Mouse (Mus musculus): ENCODE measurements around the gene Dscam.

The Dscam gene

DNA sequence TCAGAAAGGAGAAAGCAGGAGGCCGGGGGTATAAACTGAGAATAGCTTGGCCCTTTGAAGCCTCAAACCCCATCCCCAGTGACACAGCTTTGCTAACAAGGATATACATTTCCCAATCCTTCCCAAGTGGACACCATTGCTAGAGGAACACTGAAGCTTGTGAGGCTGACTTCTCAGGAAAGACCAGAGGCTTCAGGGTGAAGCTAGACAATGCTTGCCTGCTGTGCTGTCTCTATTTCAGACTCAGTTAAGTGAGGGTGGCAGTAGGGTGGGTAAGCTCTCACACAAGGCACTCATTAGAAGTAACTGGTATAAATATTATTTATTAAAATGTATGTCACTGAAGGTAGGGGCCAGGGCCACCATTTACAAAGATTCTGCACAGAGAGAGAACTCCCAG is 502.1 kb downstream of the Dscam start:
- in situ Hi-C loops (cut with MboI, MseI) = no loop called here

DNA sequence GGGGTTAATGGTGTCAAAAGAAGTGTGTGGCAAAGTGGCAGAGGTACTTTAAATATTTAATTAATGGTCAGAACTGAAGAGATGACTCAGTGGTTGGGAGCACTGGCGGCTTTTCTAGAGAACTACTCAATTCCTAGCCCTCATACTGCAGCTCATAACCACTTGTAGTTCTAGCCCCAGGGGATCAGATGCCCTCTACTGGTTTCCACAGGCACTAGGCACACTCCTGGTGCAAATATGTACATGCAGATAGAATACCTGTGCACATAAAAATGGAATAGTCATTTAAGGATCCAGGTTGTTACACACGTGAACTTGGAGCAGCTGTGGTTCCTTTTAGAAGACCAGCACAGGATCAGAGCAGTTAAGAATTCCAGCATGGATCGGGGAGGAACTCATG is 509.5 kb downstream of the Dscam start:
- in situ Hi-C loops (cut with MboI, MseI) = no loop called here

DNA sequence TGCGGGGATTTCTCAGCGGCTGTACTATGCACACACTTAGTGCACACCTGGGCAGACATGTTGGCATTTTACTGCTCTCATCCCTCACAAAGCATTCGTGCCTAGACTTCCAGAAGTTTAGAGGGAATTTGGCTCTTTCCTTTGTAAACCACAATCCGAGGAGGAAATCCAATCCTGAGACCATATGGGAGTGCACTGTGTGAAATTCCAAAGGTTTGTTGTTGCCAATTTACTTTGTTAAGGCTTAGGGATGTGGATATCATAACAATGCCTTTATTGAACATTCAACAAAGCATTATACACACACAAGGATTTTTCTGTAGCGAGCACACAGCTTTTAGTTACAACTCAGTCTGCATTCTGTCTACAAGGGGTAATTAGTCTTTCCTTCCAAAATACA is 511.3 kb downstream of the Dscam start:
- in situ Hi-C loops (cut with MboI, MseI) = no loop called here

DNA sequence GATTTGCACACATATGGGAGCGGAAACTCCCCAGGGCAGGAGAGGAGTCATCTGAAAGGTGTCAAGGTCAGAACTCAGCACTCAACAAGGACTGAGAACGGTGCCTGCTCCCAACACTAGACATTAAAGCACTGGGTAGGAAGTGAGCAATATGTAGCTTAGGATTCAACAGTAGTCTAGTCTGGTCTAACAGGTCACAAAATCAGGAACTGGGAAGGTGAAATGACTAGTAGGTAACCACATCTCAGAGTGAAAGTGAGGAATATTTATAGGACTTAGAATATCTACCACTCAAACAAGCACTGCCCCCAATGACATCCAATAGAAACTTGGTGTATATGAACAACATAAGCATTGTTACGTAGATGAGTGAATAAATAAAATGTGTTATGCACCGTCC is 515.0 kb downstream of the Dscam start:
- in situ Hi-C loops (cut with MboI, MseI) = no loop called here

DNA sequence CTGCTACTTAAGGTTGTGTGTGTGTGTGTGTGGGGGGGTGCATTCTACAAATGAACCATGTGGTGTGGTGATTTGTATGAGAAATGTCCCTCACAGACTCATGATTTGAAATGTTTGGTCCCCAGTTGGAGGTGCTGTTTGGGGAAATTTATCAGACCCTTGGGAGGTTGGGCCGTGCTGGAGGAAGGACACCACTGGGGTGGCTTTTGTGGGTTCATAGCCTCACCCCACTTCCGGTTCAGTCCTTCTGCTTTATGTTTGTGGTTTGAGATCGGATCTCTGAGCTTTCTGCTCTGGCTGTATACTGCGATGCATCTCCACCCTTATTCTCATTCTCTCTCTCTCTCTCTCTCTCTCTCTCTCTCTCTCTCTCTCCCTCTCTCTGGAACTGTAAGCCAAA is 516.5 kb downstream of the Dscam start:
- in situ Hi-C loops (cut with MboI, MseI) = no loop called here

DNA sequence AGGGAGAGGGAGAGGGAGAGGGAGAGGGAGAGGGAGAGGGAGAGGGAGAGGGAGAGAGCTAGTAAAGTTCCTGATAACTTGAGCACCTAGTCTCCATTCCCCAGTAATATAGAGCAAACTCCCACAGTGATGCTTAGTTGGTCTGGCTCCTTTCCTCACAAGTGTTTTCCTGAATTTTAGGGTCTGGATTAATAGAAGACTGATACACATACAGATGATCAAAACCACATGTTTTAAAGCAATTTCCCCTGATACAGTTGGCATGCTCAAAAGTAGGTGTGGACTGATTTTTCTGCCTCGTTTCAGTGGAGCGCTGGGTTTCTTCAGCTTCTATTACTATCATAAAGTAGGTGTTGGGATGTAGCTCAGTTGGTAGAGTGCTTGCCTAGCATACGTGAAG is 519.1 kb downstream of the Dscam start:
- in situ Hi-C loops (cut with MboI, MseI) = no loop called here

DNA sequence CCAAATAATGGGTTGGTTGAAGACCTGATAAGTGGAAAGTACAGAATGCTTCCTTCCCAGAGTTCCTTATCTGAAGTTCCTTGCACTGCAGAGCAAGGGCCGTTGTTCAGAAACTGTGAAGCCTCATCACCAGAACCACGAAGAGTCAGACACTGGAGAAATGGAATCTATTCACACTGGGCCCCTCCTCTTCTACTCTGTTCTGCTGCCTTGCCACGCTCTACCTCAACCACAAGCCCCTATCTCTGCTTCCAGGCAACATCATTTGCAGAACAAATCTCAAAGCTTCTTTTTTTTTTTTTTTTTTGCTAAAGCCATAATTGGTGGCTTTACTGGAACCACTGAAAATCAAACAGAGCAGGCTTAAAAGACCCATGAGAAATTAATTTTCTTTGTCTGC is 530.5 kb downstream of the Dscam start:
- in situ Hi-C loops (cut with MboI, MseI) = no loop called here

DNA sequence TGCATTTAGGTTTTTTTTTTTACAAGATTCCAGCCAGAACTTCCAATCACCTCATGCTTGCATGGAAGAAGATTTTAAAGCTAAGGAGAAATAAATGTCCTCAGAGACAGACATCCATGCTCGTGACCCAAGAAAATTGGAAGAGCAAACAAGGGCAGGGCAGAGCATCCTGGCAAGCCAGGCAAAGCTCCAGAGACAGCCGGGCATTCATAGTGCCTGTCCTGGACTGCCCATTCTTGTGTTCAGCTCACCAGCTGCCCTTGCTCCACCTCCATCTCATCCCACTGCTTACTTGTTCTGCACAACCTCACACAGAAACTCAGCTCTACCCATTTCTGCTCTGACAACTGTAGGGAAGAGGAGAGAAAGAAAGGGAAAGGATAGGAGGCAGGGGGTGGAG is 534.6 kb downstream of the Dscam start:
- in situ Hi-C loops (cut with MboI, MseI) = no loop called here

DNA sequence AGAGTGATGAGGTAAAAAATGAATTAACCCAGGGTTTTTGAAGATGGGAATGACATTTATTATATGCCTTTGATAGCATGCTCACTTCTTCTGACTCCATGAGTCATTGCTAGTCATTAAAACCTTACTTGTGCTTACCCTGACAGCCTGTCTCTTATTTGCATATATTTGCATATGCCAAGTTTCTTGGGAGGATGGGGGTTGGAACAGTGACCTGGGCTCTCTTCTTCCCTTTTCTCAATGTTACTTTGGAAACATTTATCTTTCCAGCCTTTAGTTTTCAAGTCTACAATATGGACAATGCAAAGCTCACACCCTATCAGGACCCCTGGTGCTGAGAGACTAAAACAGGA is 535.8 kb downstream of the Dscam start:
- in situ Hi-C loops (cut with MboI, MseI) = no loop called here

DNA sequence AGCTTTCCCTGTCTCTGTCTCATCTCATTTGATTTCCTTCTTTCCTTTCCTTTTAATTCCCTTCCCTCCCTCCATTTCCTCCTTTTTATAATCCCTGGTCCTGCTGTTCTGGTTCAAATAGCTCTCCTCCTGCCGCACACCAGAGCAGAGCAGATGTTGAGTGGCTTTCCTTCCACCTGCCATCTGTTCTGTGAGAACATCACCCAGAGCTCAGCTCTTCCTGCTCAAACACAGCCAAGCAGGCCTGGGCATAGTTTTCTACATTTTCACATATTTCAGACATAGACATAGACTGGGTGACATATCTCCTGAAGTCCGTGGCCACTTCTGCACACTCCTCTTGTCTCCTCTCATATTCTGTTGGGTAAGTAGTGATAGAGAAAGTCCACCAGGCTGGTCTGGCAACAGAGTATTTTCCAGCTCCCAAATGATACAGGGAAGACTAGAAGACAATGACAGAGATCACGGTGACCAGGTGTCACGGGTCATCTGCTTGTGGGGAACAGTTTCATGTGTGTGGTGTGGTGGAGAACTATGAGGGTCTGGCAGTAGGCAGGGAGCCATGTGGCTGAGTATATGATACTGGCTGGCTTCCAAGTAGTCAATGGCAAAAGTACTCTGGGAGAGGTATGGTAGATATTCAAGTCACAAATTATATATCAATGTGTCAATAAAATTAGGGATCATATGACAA is 536.3 kb downstream of the Dscam start:
- in situ Hi-C loops (cut with MboI, MseI) = no loop called here

DNA sequence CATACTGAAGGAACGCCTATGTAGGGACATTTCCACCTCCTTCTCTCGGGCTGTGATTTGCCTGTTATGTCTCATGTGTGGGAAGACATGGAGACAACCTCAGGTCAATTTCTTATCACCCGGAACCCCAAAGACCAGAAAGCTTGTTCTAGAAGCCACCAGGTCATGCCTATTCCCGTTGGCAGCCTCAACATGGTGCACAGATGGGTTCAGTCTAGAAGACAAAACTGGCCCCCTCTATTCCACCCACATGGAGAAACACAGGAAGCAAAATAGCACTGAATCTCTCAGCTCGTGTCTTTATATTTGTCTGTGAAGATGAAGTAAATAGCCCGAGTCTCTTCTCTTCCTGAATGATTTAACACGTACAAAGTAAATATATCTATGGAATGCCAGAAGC is 540.3 kb downstream of the Dscam start:
- in situ Hi-C loops (cut with MboI, MseI) = no loop called here

DNA sequence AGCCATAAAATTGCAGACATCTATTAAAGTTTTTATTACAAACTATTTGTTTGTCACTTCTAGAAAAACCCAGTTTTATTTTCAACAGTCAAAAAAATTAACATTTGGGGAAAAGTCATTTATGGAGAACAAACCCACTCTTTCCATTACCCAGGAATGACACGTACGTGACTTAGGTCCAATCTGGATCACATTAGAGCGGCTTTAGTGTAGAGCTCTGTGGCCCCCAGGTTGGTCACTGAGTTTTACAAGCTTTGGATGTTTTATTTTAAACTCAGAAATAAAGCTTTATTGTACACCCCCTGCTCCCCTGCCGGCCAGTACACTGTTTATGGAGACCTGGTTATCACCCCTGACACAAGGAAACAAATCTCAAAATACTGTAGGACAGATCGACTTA is 540.9 kb downstream of the Dscam start:
- in situ Hi-C loops (cut with MboI, MseI) = no loop called here

DNA sequence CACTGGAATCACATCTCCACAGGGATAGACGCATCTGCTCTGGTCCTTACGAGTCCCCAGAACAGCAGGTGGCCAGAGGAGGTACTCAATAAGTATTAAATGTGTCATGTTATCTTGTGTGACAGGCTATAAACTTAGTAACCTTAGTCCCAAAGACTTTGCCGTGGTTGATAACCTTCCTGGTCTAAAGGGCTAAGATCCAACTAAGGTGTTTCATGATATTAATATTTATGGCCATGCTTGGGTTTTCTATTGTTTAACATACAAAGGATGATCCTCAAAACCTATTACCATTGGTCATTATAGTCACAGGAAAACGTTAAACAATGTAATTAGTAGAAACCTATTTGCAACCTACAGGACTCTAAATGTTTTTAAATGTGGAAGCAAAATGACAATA is 545.1 kb downstream of the Dscam start:
- in situ Hi-C loops (cut with MboI, MseI) = no loop called here

DNA sequence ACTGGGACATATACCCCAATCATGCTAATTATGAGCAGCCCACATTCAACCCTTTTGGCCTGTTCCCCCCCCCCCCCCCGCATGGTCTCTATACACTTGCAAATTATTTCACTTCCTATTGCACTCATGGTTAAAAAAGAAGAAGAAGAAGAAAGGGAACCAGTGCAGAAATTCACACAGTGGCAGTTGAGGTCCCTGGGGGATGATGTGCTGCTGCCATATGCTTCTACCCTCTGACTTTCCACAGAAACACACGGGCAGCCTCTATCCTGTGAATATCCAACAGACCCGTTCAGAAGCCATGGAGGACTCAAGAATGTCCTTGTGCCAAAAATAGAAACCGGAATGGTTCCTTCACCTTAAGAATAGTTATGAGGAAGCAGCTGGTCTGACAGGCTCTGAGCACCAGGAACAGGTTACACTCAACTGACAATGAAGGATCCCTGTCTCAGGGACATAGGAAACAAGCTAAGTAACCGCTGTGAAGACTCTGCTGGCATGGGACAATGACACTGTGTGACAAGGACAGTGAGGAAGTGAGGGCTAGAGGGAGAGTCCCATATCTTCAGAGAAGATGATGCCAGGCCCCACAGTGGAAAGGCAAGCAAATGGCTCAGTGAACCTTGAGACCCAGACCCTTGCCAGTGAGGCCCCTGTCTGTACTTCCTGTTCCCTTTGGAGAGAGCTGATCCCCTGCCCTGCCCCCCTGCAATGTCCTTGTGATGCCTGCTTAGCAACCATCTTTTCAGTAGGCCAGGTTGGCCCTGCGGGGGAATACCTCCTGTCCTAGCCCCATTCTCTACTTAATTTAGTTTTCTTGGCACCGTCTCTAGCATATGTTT is 545.8 kb downstream of the Dscam start:
- in situ Hi-C loops (cut with MboI, MseI) = no loop called here

DNA sequence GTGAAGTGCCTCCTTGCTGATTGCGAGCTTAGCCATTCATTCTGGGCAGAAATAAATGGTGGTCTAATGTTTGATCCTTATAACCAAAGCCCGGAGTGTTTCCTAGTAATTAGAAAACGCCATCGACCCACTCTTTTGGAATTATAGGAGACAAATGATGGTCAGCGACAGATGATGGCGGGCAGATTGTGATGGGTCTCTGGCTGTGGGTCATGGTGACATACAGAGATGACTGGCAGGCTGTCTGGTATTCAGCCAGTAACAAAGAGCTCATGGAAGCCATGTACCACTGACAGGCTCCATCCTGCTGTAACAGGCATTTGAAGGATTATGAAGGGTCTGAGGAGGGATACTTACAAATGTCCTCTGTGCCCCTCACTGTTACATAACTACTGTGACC is 549.7 kb downstream of the Dscam start:
- in situ Hi-C loops (cut with MboI, MseI) = no loop called here

DNA sequence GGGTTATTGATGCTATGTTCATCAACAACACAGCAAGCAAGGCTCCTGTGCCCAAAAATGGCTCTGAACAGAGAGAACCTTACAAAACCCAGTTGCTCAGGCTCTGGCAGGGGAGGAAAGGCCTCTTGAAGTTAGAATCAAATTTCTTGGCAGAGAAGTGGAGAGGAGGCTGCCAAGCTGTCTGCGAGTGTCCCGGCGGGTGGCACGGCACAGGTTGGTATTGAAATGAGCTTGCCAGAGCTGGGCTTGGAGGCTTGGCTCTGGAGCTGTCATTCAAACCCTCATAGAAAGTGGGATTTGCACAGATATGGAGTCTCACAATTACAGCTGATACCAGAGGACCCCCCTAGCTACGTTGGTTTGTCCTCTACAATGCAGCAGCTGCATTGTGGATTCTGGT is 550.1 kb downstream of the Dscam start:
- in situ Hi-C loops (cut with MboI, MseI) = no loop called here

DNA sequence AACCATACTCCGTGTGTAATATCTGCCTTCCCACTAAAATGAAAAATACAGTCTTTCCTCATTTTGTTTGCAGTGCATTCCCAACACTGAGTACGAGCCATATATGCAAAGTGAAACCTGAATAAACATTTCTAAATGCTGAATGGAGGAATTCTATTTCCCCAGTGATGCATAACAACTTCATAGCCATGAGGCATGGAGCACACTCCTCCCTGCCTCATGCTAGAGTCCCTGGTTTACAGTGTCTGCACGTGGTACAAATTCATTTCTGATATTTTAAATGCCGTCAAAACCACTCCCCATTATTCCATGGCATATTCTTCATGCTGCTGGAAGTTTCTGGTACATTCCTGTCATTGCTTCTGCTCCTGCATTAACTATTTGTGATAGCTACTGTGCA is 552.8 kb downstream of the Dscam start:
- in situ Hi-C loops (cut with MboI, MseI) = no loop called here

DNA sequence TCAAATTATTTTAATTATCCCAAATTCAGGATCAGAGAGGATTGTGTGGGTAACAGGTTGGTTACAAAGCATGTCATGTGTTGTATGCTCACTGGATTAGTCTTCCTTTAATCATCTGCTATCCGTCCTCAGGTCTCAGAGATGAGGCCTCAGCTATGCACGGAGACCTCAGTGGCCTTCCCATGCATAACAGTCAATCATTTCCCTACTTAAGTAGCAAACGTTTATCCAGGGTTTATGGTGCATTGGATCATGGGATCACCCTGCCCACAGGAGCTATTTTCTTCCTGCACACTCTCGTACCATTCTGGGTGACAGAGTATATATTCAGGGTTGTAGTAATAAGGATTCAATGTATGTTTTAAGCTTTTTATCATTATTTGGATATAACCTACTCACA is 557.3 kb downstream of the Dscam start:
- in situ Hi-C loops (cut with MboI, MseI) = no loop called here

DNA sequence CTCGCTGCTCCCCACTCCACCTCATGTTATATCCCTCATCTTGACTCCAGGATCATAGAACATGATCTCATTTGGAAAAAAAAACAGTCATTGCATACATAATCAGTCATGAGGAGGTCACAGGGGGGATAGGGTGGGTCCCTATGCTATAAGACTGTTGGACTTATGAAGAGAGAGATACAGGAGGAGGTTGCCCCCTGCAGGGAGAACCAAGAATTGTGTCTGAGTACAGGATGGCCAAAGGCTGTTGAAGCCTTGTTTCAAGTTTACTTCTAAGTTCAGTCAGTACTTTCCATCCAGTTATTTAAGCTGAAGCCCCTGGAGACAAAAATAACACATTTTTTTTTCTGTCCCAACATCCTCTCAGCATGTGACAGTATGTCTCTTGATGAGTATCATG is 559.7 kb downstream of the Dscam start:
- in situ Hi-C loops (cut with MboI, MseI) = no loop called here

DNA sequence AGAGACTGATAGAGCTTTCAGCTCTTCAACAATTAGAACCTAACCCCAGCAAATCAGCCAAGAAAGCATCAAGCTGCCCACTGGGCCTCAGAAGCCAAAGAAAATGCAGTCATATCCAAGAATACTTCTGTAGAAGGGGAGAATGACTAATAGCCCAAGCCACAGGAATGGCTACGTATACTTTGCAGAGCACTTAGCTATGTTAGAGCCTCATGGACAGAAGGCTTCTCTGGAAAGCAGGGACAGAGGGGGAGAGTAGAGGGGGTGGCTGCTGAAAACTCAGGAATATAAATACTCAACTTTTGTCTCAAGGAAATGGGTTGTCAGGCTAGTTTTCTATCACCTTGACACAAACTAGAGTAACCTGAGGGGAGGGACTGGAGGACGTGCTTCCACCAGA is 568.3 kb downstream of the Dscam start:
- in situ Hi-C loops (cut with MboI, MseI) = no loop called here

DNA sequence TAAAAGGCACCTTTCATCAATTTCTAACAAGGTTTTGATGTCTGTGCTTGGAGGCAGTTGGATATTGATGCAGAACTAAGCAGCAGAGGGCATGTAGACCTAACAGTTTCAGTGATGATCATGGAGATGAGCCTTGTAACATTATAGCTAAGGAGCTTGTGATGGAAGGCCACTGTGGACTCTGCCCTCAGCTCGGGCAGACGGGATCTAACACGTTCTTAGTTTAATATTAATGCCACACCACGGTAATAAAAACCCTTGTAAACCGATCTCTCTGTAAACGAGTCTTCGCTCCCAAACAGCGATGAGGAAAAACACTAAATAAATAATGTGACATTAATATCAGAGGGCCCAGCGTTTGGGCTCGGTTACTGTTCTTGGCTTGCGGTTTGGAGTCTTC is 569.8 kb downstream of the Dscam start:
- in situ Hi-C loops (cut with MboI, MseI) = no loop called here

DNA sequence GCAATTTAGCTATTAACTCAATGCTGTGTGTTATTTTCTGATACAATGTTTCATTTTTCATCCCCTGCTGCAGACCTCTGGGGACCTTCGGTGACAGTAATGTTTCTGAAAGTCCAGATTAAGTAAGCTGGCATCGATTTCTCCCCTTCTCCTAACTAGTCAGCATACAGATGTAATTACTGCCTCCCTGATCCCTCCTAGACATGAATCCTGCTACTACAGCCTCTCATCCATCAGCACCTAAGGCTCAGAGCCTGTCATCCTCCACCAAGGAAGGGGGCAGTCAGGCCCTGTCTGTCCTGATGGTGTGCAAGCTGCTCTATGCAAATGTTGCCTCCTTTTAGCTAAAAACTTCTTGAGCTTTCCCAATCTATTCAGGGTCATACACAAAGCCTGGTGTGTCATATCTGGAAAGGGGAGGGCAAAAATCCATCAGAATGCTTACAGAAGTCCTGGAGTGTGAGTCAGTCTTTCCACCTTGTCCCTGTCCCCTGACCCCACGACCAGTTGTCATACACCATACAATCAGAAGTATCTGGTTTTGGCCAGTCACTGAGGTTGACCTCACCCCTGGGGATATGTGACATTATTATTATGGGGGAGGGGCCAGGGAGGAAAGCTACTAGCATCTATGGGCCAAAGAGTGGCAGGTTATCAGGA is 571.0 kb downstream of the Dscam start:
- in situ Hi-C loops (cut with MboI, MseI) = no loop called here

DNA sequence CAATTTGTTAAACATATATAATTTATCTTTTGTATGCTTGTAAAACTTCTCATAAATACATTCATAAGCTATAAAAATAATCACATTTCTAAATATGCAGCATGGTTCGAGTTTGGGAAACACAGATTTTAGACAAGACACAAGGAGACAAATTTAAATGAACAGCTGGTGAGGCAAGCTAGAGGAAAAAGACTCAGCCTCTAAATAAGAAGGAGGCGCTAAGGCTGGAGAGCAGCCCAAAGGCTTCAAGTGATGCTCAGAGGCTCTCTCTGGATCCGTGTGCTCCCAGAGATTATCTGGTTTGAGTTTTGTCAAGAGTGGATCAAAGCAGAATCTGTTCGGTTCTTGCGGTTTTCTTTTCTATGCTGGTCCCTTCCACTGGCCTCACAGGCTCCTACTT is 594.7 kb downstream of the Dscam start:
- in situ Hi-C loops (cut with MboI, MseI) = no loop called here
